Mouse (Mus musculus) limb, embryonic 14.5 days (tissue): ENCODE measurements at regions not wholly inside any gene's neighbourhood (a gene's known extent, or its start where the extent isn't known, plus 50 kb on each side); places are given as distances from the start of the nearest gene placed in this dataset.

Experiments used
- ATAC-seq: fragments of 200-750 bp; cut with Nextera tagmentation; 2 replicates; pipeline ENCODE4 v1.8.0; 2017; ENCODE audit warnings: low read depth, moderate number of reproducible peaks, moderate TSS enrichment; ENCODE audit not compliant: low FRiP score
- DNase-seq: peaks from one replicate; pipeline ENCODE4 v3.0.0-alpha.2; 2015; ENCODE audit warnings: low spot score
- H3K27ac ChIP-seq: fragments of 300-500 bp; sonication (generic); replicated peaks from 2 replicates; pipeline ENCODE4 v1.5.1; 2014; ENCODE audit warnings: low read depth, mild to moderate bottlenecking, low read length, moderate library complexity, mixed read lengths
- H3K27me3 ChIP-seq: fragments of 300-500 bp; sonication (generic); 2 replicates; pipeline ENCODE4 v1.6.1; 2014; ENCODE audit warnings: low read length, mixed read lengths; ENCODE audit not compliant: control insufficient read depth, insufficient read depth
- H3K36me3 ChIP-seq: fragments of 300-500 bp; sonication (generic); 2 replicates; pipeline ENCODE4 v1.6.1; 2014; ENCODE audit warnings: mild to moderate bottlenecking, low read length, moderate library complexity, mixed read lengths; ENCODE audit not compliant: control insufficient read depth, insufficient read depth
- H3K4me1 ChIP-seq: fragments of 300-500 bp; sonication (generic); 2 replicates; pipeline ENCODE4 v1.6.1; 2014; ENCODE audit warnings: antibody characterized with exemption, low read length, mixed read lengths; ENCODE audit not compliant: control insufficient read depth, insufficient read depth
- H3K4me2 ChIP-seq: fragments of 300-500 bp; sonication (generic); replicated peaks from 2 replicates; pipeline ENCODE4 v1.6.1; 2014; ENCODE audit warnings: low read depth, mild to moderate bottlenecking, low read length, moderate library complexity; ENCODE audit not compliant: severe bottlenecking
- H3K4me3 ChIP-seq: fragments of 300-500 bp; sonication (generic); replicated peaks from 2 replicates; pipeline ENCODE4 v1.5.1; 2014; ENCODE audit warnings: low read length
- H3K9ac ChIP-seq: fragments of 300-500 bp; sonication (generic); 2 replicates; pipeline ENCODE4 v1.6.1; 2014; ENCODE audit warnings: mild to moderate bottlenecking, low read depth, low read length, moderate library complexity; ENCODE audit not compliant: severe bottlenecking
- H3K9me3 ChIP-seq: fragments of 300-500 bp; sonication (generic); 2 replicates; pipeline ENCODE4 v1.6.1; 2016; ENCODE audit warnings: low read length; ENCODE audit not compliant: control insufficient read depth
- POLR2A ChIP-seq: fragments of 200-500 bp; IDR thresholded peaks from 2 replicates; pipeline ENCODE4 v1.8.0; 2012; ENCODE audit warnings: inconsistent platforms, mild to moderate bottlenecking, moderate library complexity, borderline replicate concordance; ENCODE audit not compliant: insufficient read depth, insufficient read length; ENCODE audit errors: extremely low read depth
- WGBS: fragments of 180-500 bp; shearing (Covaris S2); extraction: QIAGEN DNeasy Blood & Tissue Kit; methylation state at CpG from one replicate; pipeline ENCODE4 v1.1.7; 2014; 5-methylcytosine and 5-hydroxymethylcytosine counted together

DNA sequence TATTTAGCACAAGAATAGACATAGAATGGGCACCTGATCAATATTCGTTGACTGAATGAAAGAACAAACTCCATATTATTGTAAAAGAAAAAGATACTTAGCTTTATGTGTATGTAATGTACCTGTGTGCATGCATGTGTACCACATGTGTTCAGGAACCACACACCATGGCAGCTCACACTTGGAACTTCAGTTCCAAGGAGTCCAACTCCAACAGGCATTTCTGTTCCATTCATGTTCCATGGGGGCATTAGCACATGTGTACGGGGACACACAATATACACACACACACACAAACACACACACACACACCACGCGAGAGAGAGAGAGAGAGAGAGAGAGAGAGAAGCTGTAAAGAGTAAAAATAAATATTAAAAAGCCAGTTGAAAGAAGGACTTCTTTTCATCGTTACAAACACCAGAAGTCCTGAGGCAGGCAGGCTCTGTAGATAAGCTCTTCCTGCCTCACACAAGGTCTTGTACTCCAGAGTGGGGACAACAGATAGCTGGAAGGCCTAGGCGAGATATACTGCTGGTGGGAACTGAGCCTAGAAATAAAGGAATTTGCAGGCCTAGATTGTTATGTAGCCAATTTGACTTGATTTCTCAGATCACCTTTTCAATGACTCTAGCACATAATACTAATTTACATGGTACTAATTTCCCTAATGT lies 141.6 kb upstream of the Marcks start:
- no peak overlapping the region for H3K9ac ChIP-seq
- no peak for TF ChIP-seq POLR2A
- H3K9me3 ChIP-seq, result no peaks in the 10 kb centered on the region
- no peaks in the 10 kb centered on the region for H3K36me3 ChIP-seq
- ATAC-seq, result no peak
- H3K27me3 ChIP-seq, result no peaks in the 10 kb centered on the region
- no peak overlapping the region for H3K4me3 ChIP-seq
- 86% methylated on average over 6 of the region's 6 CpGs for WGBS
- H3K4me2 ChIP-seq, result no peak overlapping the region
- no peaks in the 10 kb centered on the region for H3K4me1 ChIP-seq
- no peak for DNase-seq
- no peak overlapping the region for H3K27ac ChIP-seq

DNA sequence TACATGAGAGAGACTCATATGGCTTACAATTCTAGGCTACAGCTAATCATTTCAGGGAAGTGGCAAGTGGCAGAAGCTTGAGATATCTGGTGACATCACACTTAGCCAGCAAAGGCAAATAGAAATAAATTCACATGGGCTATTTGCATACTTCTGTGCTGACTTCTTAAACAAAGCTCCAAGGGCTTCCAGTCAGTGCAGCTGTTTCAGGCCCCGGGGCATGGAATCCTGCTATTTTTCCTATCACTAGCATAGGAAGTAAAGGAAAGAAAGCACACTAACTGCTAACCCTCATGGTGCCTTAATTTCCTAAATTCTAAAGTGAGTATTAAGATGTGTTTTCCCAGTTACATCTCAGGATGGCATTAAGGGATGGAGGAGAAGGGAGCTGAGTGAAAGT lies 140.6 kb upstream of the Marcks start:
- no peaks in the 10 kb centered on the region for H3K27me3 ChIP-seq
- ATAC-seq (no peak), DNase-seq (peak; percentile 7)
- no peaks in the 10 kb centered on the region for H3K9me3 ChIP-seq
- H3K4me1 ChIP-seq, result no peaks in the 10 kb centered on the region
- H3K27ac ChIP-seq, result no peak overlapping the region
- no peak overlapping the region for H3K4me2 ChIP-seq
- H3K36me3 ChIP-seq, result no peaks in the 10 kb centered on the region
- no peak overlapping the region for H3K9ac ChIP-seq
- TF ChIP-seq POLR2A, result no peak
- 73% methylated on average over 1 of the region's 1 CpGs for WGBS
- no peak overlapping the region for H3K4me3 ChIP-seq

DNA sequence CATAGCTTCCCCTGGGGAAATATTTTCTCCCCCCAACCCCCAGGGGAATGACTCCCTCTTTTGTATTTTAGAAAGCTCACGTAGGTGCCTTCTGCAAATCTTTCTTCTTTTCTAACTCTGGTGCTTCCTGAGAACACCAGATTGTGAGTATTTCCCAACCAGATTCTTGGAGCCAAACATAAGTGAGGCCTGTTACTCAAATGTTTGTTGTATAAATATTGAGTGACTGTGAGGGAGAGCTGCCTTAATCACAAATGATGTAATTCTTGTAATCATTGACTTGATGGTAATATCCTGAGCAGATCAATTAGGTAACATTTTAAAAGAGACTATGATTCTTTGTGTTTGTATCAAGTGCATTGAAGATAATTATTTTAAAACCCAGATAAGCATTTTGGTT lies 137.1 kb upstream of the Marcks start:
- Histone ChIP-seq H3K9ac (no peak overlapping the region), H3K4me3 (no peak overlapping the region), H3K4me2 (no peak overlapping the region), H3K9me3 (no peaks in the 10 kb centered on the region), H3K36me3 (no peaks in the 10 kb centered on the region), H3K27me3 (no peaks in the 10 kb centered on the region), H3K27ac (no peak overlapping the region), H3K4me1 (no peaks in the 10 kb centered on the region)
- ATAC-seq (no peak), DNase-seq (no peak)
- 79% methylated on average over 1 of the region's 1 CpGs for WGBS
- no peak for TF ChIP-seq POLR2A

DNA sequence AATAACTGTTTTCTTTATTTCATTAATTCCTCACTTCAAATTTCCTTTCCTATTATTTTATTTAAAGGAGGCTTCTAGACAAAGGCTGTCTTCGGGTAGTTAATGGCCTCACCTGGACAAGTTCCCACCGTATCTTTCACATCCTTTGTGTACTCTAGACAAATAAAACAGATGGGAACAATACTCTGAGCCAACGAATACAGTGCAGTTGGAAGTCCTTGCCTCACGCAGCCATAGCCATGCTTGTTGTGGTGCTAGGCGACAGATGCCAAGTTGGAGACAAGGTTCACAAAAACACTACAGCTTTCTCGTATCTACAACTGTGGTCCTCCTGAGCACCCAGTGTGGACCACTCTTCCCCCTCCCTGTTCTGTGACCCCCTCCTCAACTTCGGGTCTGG lies 136.6 kb upstream of the Marcks start:
- no peak overlapping the region for H3K9ac ChIP-seq
- H3K36me3 ChIP-seq, result no peaks in the 10 kb centered on the region
- no peak overlapping the region for H3K4me3 ChIP-seq
- H3K4me1 ChIP-seq, result no peaks in the 10 kb centered on the region
- WGBS, result 84% methylated on average over 7 of the region's 7 CpGs
- TF ChIP-seq POLR2A, result no peak
- no peaks in the 10 kb centered on the region for H3K9me3 ChIP-seq
- H3K27ac ChIP-seq, result no peak overlapping the region
- H3K4me2 ChIP-seq, result no peak overlapping the region
- ATAC-seq (no peak), DNase-seq (no peak)
- H3K27me3 ChIP-seq, result no peaks in the 10 kb centered on the region

DNA sequence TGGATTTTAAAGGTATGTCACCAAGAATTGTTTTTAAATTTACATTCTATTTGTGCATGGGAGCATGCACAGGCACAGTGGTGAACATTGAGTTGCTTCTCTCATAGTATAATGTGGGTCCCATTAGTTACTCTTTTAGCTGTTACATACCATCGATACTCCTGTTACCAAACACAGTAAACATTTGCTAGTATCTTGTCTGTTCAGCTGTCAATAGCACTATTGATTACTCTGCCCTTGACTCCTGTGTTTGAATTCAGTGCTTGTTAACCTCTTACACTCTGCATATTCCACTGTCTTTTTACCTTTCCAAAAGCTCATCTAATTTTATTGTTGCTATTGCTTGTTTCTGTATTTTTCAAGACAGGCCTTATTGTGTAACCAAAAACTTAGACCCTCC lies 133.2 kb upstream of the Marcks start:
- Histone ChIP-seq H3K27ac (no peak overlapping the region), H3K4me2 (no peak overlapping the region), H3K4me1 (no peaks in the 10 kb centered on the region), H3K9me3 (no peaks in the 10 kb centered on the region), H3K4me3 (no peak overlapping the region), H3K36me3 (no peaks in the 10 kb centered on the region), H3K27me3 (no peaks in the 10 kb centered on the region), H3K9ac (no peak overlapping the region)
- no peak for TF ChIP-seq POLR2A
- DNase-seq (no peak), ATAC-seq (no peak)
- 80% methylated on average over 1 of the region's 1 CpGs for WGBS

DNA sequence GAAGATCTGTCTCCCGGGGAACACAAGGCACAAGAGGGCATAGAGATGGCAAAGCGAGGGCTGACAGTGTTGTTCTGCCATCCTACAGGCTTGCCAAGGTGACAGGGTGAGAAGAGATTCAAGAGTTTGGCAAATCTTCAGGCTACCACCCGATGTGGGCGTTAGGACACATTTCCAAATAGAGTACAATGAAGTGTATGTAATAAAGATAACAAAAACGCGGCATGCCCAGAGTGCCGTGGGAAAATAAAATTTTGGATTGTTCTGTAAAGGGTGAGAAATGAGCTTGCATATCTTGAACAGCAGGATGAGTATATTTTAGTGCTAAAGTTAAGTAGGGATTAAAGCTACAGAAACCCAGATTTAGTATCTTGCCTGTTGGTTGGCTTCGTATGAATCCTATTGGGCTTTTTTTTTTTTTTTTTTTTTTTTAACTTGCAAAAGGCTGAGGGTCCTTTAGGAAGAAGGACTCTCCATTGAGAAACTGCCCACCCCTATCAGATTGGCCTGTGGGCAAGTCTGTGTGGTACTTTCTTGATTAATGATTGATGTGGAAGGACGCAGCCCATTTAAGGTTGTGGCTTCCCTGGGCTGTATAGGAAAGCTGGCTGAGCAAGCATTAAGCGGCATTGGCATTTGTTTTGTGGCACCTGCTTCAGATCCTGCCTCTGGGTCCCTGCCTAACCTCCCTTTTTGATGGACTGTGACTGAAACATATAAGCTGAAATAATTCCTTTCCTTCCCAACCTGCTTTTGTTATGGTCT lies 131.7 kb upstream of the Marcks start:
- Histone ChIP-seq H3K4me3 (no peak overlapping the region), H3K9ac (no peak overlapping the region), H3K27ac (no peak overlapping the region), H3K4me2 (no peak overlapping the region), H3K4me1 (no peaks in the 10 kb centered on the region), H3K27me3 (no peaks in the 10 kb centered on the region), H3K9me3 (no peaks in the 10 kb centered on the region), H3K36me3 (no peaks in the 10 kb centered on the region)
- ATAC-seq (no peak), DNase-seq (no peak)
- 87% methylated on average over 10 of the region's 10 CpGs for WGBS
- TF ChIP-seq POLR2A, result no peak
